Mouse (Mus musculus): Measurements from ENCODE around the gene Cdkn2b. TPM values are rescaled to one million over a fixed set of nuclear protein-coding genes. Genes with fewer than 3 reads are reported as not detected.

Cdkn2b gene
- polyA plus RNA-seq (2012; ENCODE audit: low replicate concordance), result 1.8 and 2.2 TPM in 2 replicates

GRCm38 (mm10) chr4:89310491-89311254, at the start of gene Cdkn2b:
Cdkn2b (minus strand) TSS chr4:89311039.

GRCm38 (mm10) chr4:89294486-89295440, 16.1 kb downstream of the Cdkn2b start, which contains the start of gene Cdkn2a:
Cdkn2a (minus strand) TSS chr4:89294653.

Other genes with a start within 250 kb of the Cdkn2b start
- 2.7 and 5.9 TPM in 2 replicates for gene Mtap, start 173.9 kb downstream of the Cdkn2b start, polyA plus RNA-seq (2012; ENCODE audit: low replicate concordance)
- 3.3 and 7.3 TPM in 2 replicates for gene Cdkn2a, start 16.4 kb downstream of the Cdkn2b start, polyA plus RNA-seq (2012; ENCODE audit: low replicate concordance)